Mouse (Mus musculus) bone marrow macrophage, adult 2 months (primary cell): Measurements from ENCODE around the gene Nme7.

Experiments
- CTCF ChIP-seq: IDR thresholded peaks from 2 replicates; pipeline ENCODE4 v1.5.1; 2012; ENCODE audit warnings: low read depth, mild to moderate bottlenecking, low read length, moderate library complexity
- POLR2A ChIP-seq: IDR thresholded peaks from 2 replicates; pipeline ENCODE4 v1.6.1; 2012; ENCODE audit warnings: mild to moderate bottlenecking, low read depth, low read length, borderline replicate concordance

DNA sequence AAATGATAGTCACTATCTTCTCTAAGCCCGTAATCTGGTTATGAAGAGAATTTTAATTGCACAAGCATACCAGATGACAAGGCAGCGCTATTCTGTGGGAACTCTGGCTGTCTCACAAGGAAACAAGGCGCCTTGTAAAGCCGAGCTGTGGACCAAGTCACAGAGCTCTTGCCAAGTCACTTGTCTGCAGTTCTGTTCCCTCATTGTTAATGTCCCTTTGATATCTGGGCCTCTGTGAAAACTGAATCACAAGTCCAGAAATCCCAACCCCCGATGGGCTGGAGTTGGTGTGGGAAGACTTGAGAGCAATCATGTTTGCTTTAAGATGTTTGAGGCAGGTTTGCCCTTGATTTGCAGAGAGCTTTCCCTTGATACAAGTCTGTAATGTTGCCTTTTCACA is 16.8 kb downstream of the Nme7 start:
- TF ChIP-seq CTCF (no peak), POLR2A (no peak)
